In the genomic region with DNA sequence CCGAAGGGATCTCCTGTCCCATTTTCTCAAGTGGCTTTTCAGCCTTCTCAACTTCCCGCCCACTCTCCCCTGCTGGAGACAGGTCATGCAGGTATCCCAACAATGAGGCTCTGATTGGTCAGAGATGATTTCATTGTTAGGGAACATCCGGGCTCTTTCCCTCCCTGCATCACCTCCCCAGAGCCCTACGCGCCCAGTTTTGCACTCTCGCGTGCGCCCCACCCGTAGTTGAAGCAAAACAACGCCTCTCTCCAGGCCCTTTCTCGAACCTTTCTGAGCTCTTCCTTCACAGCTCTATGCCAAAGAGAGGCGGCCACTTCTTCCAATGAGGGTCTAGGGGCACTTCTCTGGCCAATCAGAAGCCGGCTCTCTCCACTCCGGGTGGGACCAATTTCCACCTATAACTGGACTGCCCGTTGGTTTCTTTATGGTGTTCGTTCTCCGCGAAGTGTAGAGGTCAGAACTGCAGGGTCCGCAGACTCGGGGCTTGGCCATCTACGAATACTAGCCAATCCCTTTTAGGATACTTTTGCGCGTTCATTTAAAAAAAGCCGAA, we compare ENCODE assay signal across 8 mouse cellular contexts. TPM values are rescaled to one million over a fixed set of nuclear protein-coding genes. Genes with fewer than 3 reads are reported as not detected.
DNase-seq lines count a peak whose midpoint lies in the region; ATAC-seq and TF ChIP-seq lines count a peak whose summit lies in the region.

No protein-coding gene starts in this region.

- peaks cover 35% of the 10 kb centered on the region for H3K4me1 ChIP-seq in hindbrain, embryonic 13.5 days (replicated peaks)

- WGBS in hindbrain, embryonic 13.5 days, result under 1% methylated on average over 24 of the region's 24 CpGs

- DNase-seq in WW6 (ENCODE audit: low read depth, low spot score), result peak; percentile 79
- DNase-seq in cerebellum, postnatal 10 days, result peak; percentile 90 to 91
- DNase-seq in frontal cortex, adult 2 months (ENCODE audit: extremely low spot score in 1 of 2, low spot score in 1 of 2), result peak; percentile 90 to 94
- peak; percentile 80 to 85 for DNase-seq in left cerebral cortex, adult 2 months (ENCODE audit: extremely low spot score in 1 of 2, low spot score in 2 of 2)
- DNase-seq in right cerebral cortex, adult 18-20 months, result peak; percentile 94
- peak; percentile 78 for DNase-seq in urinary bladder, adult 2 months (ENCODE audit: low spot score)

- H3K36me3 ChIP-seq in hindbrain, embryonic 13.5 days, result no peaks in the 10 kb centered on the region

- peak; percentile 92 for ATAC-seq in hindbrain, embryonic 13.5 days (ENCODE audit: low FRiP score)
- peak; percentile 58 for ATAC-seq in megakaryocyte, adult 5-6 weeks (ENCODE audit: poor library complexity, severe bottlenecking)

- TF ChIP-seq CTCF in left cerebral cortex, adult 2 months (IDR thresholded peaks at IDR 0.05), result no peak; the same call in 1 of the 2 replicates

- peak overlapping the region; percentile 73 for H3K9ac ChIP-seq in hindbrain, embryonic 13.5 days

- intact Hi-C loops in left cerebral cortex, adult 2 months (cut with DNase I), result loop anchor here (1.0 to 2.0 kb wide), 3 partner anchors 80 to 167 kb away; a partner anchor contains a TSS

- no peaks in the 10 kb centered on the region for H3K9me3 ChIP-seq in hindbrain, embryonic 13.5 days

- peak overlapping the region; percentile 47 for H3K4me3 ChIP-seq in hindbrain, embryonic 13.5 days
- H3K4me3 ChIP-seq in left cerebral cortex, adult 2 months, result peak overlapping the region; percentile 59

- peak overlapping the region; percentile 93 for H3K27ac ChIP-seq in hindbrain, embryonic 13.5 days
- peak overlapping the region; percentile 97 for H3K27ac ChIP-seq in left cerebral cortex, adult 2 months

- peak overlapping the region; percentile 60 for H3K4me2 ChIP-seq in hindbrain, embryonic 13.5 days

- no peaks in the 10 kb centered on the region for H3K27me3 ChIP-seq in hindbrain, embryonic 13.5 days

RNA-seq across cellular contexts. Expression of a gene that starts 0.5 kb away (rescaled TPM):
- 91.0 and 93.8 TPM in 2 replicates for polyA plus RNA-seq in frontal cortex, adult 2 months (2012; rRNA removed)
- polyA plus RNA-seq in hindbrain, embryonic 13.5 days (2015; fragmentation: Nextera tagmentation; extraction: Ambion mirVana), result 89.6 and 97.2 TPM in 2 replicates
- total RNA-seq in left cerebral cortex, adult 2 months (2021), result 100 to 1,000 TPM; 148 to 163 TPM
- total RNA-seq in megakaryocyte, adult 5-6 weeks (2015), result 42.9 and 46.0 TPM in 2 replicates
- 40.0 and 41.4 TPM in 2 replicates for total RNA-seq in megakaryocyte, adult 5-6 weeks (2017)
- 55.2 and 63.3 TPM in 2 replicates for polyA plus RNA-seq in urinary bladder, adult 2 months (2012; rRNA removed)

Comparison
In these comparisons a context has a peak if more than half of its experiments do, and no peak if none do; other contexts are left out.
1. Peak in every context shown above with its lines: DNase-seq, ATAC-seq, H3K4me3 ChIP-seq and H3K27ac ChIP-seq.